Mouse (Mus musculus) brain, adult 2 months (tissue): ENCODE results near the gene Fam206a.

Experiments used
- DNase-seq: peaks from one replicate; pipeline ENCODE4 v3.0.0; 2011; ENCODE audit warnings: low read depth, low spot score

Gene Fam206a

DNA sequence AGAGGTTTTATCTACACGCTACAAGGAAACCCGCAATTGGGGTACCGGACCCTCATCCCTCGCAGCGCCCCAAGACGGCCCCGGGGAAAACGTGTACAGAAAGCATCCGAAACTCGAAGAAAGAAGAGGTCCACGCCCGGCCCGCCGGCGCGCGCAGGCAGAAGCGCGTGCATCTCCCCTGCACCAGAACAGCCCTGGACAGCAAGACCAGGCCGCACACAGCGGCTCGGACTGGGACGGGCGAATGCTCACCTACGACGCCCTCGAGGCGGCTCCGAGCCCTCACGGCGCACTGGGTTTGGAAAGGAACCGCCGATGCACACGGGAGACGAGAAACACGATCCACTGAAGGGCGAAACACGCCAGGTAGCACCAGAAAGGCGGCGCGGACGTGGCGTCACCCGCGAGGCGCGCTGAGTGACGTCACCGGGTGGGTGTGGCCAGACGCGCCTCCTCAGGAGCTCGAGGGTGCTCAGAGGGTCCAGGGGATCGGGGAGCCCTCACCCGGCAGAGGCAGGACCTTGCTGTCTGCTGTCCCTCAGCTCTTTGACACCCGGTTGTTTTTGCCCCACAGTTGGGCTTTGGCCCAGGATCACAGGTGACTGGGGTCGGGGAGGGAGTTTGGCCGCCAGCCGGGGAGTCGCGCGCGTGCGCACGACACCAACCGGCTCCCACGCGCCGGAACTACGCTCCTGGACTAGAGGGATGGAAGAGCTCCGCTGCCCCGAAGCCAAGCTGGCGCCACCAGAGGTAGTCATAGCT is at the start of gene Fam206a, which contains the start of gene Elp1:
Gene Fam206a (plus strand): TSS at position 439 of the 762 bp plus-strand sequence.
Gene Elp1 (minus strand): TSS at position 425 of the 762 bp plus-strand sequence.
- DNase-seq, result peak; percentile 94

DNA sequence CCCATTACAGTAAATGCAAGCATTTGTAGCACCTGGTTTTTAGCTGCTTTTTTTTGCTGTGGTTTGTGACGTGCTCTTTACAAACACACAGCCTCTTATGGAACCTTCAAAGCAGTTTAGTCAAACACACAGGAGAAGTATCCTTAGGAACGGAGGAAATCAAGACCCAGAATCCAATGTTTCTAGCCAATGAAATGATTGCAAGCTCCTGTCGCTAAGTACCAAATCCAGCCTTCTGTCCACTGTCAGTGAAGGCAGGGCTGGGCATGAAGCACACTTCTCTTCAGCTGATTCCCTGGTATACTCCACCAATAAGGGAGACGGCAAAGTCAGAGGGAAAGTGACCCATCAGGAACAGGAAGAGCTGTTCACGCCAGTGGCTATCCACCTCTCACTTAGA is 46.1 kb upstream of the Fam206a start:
- no peak for DNase-seq

DNA sequence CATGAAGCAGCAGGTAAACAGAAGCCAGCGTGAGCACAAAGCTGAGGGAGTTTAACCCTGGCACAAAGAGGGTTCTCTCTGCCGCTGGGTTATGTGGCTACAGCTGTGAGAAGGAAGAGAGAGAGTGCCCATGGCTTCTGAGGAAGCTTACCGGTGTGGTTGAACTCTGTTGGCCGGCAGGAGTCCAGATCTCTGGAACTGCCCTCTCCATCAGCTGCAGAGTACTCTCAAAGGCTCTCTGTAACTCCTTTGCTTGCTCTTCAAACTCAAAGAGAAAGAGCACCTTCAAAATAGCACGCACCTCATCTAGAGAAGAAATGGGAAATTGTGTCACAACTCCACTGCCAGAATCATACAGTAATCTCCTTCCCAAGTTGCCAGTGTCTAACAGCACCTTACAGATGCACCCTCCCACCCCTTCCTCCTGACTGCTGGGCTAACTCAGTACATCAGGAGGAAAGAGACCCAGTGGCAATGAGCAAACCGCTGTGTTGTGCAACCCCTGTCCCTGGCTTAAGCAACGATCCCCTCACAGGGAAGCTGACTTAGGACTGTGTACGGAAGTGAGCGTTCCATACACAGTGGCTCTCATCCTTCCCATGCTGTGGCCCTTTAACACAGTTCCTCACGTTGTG is 45.1 kb upstream of the Fam206a start:
- peak; percentile 10 for DNase-seq

DNA sequence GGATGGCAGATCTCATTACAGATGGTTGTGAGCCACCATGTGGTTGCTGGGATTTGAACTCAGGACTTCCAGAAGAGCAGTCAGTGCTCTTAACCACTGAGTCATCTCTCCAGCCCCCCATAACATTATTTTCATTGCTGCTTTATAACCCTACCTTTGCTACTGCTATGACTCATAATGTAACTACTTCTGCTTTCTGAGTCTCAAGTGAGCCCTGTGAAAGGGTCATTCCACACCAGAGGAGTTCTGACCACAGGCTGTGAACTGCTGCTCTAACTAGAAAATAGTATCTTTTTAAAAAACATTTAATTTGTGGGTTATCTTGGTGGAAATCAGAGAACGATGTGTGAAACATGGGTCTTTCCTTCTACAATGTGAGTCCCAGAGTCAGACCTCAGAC is 44.5 kb upstream of the Fam206a start:
- DNase-seq, result no peak

DNA sequence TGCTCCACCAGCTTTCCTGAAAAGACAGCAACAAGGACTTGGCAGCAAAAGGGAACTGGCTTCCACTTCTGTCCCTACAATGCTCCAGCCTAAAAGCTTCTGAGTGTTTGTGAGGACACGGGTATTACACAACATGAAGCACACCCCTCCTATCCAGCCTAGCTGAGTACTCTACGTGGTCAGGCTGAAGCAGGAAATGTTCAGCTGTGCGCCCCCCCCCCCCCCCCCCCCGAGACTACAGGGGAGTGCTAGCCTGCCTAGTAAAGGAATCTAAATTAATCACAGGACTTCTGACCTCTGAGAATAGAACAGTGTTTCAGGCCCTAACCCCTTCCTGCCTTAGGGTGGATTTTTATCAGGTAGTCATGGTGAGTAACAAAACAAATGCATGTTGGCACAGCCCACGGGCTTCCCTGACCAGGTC is 34.3 kb upstream of the Fam206a start:
- DNase-seq, result peak; percentile 53

DNA sequence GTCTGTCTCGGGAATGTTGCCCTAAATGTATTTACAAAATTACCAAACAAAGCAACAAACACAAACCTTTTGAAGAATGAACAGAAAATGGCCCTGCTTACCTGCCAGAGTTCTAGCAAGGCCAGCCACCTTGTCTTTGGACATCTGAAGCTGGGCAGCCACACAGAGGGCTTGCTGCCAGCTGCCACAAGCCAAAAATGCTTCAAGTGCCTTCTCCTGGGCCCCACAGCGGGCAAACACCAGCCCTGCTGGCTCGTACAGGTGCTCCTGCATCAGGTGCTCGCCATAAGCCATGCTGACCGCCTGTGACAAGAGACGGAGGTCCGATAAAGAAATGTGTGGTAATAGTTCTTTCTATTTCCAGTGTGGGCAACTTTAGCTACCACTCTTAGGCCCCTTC is 33.2 kb upstream of the Fam206a start:
- DNase-seq, result no peak

DNA sequence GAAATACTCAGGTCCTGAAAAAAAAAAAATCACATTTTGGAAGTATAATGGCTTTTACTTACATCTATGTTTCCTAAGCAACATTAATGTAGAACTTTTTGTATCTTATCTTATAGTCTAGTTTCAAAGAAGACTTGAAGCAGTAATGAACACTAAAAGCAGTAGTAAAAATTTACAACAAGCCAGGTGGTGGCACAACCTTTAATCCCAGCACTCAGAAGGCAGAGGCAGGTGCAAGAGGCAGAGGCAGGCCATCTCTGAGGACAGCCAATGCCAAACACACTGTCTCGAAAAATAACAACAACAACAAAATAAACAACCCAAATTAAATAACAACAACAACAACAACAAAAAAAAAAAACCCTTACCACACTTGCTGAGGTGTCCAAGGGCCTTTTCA is 31.1 kb upstream of the Fam206a start:
- DNase-seq, result no peak

DNA sequence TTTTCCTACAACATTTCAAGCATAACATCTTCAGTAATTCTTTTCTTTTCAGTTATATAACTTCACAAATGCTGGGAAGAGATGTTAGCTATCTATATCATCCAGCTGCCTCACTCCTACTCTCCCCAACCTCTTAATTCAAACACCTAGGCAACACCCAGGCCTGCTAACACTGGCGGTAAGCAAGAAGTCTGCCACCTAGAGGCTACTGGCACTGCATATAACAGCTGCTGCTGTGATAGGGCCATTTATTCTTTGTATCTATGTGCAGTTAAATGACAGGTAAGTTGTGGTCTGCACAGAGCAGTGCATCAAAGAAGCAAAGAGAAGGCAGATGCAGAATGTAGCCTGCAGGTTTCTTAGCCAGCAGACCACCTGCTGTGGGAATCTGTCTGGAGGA is 10.8 kb upstream of the Fam206a start:
- peak; percentile 52 for DNase-seq

DNA sequence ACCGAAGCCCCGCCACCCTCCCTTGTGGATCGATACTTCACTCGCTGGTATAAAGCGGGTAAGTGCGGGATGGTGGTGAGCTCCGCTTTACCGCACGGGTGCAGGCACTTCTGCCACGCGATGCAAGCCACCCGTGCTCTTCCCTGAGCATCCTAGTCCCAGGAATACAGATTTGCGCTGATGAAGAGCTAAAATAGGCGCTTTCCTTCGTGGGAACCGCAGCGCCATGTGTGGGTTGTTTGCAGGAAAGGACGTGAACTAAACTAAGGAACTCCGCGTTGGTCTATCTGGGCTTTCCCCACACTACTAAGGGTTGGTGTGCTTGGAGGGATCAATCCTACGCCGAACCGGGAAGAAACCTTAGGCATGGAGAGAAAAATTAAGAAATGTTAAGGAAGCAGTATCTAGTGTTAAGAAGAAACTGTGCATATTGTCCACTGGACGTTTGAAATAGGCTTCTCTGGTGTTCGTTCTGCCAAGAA is 565 bp downstream of the Fam206a start:
- DNase-seq, result no peak

DNA sequence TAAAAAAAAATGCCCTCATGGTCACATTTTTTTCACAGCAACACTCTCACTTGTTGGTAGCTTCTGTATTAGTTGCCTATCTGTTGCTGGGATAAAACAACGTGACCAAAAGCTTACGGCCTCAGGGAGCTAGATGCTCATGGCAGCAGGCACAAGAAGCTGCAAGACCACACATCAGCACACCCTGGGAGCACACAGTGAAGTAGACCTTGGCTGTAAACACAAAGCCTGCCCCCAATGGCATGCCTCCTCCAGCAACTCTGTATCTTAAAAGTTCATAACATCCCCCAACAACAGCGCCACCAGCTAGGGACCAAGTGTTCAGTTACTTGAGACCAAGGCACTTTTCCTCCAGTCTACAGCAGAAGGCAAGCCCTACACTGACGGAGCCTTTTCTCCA is 6.9 kb downstream of the Fam206a start:
- DNase-seq, result no peak

DNA sequence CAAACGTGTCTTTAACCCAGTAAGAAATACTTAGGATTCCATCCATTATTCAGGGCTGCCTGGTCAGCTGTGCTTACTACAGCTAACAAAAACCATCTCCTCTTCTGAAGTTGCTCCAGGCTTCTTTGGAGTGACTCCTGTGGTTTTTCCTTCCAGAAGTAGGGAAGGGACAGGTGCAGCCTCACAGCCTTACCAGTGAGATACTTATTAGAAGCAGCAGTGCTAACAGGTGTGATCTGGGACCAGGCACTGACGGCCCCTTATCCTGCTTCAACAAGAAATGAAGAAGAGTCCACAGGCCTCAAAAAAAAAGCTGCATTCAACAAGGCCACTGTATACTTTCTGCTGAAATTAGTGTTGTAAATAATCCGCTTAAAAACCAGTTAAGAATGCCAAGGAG is 9.5 kb downstream of the Fam206a start:
- no peak for DNase-seq

DNA sequence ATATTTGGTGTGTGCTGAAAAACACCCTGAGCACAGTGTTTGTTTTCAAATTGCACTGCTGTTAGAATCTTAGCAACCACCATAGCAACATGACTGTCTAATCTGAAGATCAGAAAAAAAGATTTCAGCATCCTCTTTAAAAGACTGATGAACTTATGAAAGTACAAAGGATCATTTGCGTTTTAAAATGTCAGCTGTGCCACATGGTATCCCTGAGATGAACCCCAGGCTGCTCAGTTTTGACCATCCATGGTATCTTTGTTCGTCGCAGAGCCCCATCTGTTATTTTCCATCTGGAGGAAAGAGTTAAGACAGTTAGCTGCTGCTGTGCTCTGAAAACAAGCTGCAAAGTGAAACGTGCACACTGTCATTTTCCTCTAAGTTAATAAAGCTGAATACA is 10.0 kb downstream of the Fam206a start:
- no peak for DNase-seq

DNA sequence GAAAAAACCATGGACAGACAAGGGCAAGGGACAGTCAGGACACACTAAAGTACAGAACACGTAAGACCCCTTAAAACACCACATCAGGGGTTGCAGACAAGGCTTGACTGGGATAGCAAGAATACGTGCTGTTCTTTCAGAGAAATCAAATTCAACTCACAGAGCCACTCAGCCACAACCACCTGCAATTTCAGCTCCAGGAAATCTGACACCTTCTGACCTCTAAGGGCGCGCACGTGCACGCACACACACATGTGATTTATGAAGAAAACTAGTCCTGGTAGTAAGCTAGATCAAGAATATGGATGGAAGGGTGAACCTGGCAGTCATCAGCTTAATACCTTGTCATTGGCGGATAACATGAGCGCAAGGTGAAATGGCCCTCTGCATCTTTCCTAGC is 13.0 kb downstream of the Fam206a start:
- no peak for DNase-seq

DNA sequence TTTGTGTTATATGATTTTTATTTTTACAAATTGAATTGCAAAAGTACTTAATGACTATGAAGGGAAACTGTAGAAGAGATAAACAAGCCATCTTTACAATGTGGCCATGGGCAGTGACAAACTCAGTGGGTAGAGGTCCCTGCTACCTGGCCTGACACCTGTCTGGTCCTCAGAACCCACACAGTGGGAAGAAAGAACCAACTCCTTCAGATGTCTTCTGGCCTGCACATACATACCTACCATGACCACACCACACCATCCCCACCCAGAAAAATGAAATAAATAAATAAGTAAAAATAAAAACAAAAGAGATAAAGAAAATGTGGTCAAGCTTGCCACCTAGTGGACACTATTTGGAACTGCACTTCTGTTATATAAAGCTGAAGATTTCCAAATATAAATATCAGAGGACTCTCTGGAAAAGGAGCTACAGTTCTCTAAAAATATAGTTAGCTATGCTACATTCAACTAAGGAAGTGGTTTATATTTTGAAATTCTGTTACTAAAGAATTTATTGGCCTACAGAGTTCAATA is 17.9 kb downstream of the Fam206a start:
- DNase-seq, result peak; percentile 67

DNA sequence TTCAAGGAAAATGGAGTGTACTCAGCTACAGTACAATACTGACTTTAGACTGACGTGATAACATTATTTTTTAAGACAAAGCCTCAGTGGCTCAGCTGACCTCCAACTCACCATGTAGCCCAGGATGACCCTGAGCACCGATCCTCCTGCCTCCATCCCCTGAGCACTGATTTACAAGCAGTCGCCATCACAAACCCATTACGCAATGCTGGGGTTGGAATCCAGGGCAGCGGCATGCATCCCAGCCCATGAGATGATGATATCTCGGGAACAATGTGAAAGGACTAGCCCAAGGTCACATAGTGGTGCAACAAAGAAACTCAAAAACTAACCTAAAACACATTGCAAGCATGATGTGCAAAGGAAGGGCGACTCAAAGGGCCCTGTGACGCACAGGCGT is 22.1 kb downstream of the Fam206a start:
- no peak for DNase-seq

DNA sequence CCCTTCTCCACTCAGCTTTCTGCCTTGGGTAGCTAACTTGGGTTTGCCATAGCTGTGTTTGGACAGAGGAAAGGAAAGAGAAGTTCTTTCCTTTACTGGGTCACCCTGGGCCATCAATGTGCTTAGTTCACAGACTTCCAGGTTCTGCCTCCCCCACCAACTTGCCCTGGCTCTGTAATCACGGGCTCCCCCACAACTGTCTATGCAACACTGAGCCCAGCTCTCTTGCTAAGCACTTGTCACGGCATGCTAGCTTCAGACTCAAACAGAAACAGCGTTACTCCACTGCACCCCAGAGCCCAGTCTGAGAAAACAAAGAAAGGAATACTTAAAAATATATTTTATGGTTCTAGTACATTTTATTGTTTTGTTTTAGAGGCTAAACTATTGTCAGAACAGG is 26.8 kb downstream of the Fam206a start:
- DNase-seq, result no peak

DNA sequence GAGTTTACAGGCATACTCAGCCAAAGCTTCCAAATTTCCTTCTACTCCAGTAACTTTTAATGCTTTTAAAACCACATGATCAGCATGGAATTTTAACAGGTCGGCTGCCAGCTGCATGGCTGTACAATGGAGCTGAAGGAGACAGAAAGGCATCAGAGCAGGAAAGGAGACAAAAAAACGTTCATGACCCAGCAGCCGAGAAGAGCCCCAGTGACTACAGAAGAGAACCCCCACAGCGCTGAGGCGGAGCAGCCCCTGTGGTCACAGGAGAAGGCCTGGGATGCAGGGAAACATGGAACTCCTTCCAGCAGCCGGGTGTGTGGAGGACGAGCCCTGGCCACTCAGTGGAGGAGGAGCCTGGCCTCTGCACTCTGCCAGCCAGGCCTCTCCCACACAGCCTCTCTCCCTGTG is 27.4 kb downstream of the Fam206a start:
- peak; percentile 44 for DNase-seq

DNA sequence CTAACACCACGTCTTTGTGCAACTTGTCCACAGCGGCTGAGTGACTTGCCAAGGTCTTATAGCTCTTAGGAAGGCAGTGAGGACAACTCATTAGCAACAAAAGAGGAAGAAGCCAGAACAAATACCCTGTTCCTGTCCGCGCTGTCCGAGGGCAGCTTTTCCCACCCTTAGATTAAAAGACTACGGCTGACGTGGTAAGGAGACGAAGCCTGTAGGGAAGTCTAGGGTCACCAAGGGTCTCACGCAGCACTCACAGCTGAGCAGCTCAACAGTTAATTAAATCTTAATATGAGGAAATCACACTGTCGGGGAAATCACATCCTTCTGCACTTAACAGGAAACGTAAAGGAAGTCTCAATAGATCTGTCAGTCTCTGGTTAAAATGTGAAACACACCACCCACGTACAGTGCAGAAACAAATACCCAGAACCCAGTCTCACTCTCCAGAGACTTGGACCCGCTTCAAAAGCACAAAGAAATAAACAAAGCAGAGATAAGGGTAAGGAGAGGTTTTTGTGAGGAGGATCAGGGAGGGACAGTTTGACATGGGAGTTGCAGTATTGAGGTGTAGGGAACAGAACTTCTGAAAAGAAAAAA is 29.0 kb downstream of the Fam206a start:
- DNase-seq, result no peak

DNA sequence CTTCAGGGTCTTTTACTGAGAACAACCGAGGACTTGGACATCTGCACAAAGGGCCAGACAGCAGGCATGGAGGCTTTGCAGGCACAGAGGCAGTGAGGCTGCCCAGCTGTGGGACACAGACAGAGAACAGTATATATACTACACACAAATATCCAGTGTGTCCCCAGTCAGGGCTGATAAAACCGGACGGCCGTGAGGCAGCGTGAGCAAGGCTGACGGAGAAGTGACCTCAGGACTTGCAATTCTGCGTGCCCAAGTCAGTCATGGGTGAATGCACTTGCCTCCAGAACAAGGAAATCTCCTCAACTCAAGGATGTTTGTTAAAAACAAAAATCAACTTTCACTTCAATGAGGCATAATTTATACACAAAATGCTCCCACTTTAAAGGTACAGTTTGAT is 29.9 kb downstream of the Fam206a start:
- DNase-seq, result no peak

DNA sequence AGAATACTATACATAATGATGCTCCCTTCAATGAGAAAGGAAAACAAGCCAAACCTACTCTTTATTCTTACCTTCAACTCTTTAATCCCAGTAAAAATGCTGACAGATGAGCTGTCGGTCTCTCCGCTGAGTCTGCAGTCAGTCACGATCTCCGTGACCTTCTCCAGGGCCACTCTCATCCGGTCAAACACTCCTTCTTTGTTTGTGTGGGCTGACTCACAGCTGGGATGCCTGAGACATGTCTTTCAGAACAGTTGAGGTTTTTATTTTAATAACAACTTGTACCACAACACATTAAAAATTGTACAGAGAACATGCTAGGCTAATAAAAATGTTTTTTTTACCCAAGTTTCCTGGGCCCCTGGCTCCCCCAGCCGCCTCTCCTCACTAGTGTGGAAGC is 35.5 kb downstream of the Fam206a start:
- peak; percentile 31 for DNase-seq

DNA sequence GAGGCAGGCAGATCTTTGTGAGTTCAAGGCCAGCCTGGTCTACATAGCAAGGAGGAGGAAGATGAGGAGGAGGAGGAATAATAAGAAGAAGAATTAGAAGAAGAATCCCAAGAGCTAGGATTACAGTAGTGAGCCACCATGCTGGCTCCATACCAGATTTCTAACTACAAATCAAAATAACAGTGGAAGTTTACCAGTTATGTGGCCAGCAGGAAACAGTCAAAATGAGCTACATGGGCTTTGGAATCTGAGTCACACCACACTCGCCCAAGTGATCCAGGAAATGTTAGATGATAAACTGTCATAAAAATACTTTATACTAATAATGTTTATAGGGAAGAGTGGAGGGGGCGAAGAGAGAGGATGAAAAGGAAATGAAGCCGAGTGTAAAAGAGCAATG is 38.2 kb downstream of the Fam206a start:
- no peak for DNase-seq

DNA sequence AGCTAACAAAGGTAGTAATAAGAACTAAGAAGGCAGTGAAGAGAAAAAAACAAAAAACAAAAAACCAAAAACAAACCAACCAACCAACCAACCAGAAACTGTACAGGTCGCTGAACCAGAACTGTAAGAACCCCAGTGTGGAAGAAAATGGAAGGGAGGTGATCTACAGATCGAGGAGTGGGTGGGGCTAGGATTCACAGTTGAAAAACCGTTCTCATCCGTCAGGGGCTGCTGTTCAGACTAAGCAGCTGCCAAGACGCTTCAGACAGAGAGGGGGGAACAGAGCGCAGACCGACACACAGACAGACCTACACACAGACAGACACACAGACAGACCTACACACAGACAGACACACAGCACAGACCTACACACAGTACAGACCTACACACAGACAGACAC is 40.4 kb downstream of the Fam206a start:
- DNase-seq, result no peak

DNA sequence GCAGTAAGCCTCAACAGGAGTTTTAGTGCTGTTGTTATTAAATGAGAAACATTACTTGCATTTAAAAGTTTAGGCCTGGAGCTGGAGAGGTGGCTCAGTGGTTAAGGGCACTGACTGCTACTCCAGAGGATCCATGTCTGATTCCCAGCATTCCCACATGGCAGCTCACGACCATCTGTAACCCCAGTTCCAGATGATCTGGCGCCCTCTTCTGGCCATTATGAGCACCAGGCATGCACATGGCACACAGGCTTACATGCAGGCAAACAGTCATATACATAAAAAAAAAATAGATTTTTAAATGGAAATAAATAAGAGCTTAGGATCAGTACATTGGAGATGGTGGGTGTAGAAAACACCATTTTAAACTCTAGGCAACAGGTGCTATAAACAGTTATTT is 41.8 kb downstream of the Fam206a start:
- no peak for DNase-seq
